Mouse (Mus musculus) CH12.LX (cell line): ENCODE results near the gene Cct2.

ENCODE experiments used
- CHD1 ChIP-seq: IDR thresholded peaks from 2 replicates; pipeline ENCODE4 v1.6.1; 2012; ENCODE audit warnings: low read depth, low read length, improper control_type of control experiment, inconsistent platforms
- CTCF ChIP-seq, 2 experiments: IDR thresholded peaks in 1 of 2; conservative IDR thresholded peaks in 1 of 2; 2 replicates each; pipeline ENCODE4 v1.5.1; 2011 to 2012; ENCODE audit warnings: low read depth in 2 of 2, low read length in 2 of 2, improper control_type of control experiment in 1 of 2, inconsistent platforms in 1 of 2, mild to moderate bottlenecking in 1 of 2, moderate library complexity in 1 of 2
- HCFC1 ChIP-seq: IDR thresholded peaks from 2 replicates; pipeline ENCODE4 v1.6.1; 2012; ENCODE audit warnings: low read depth, mild to moderate bottlenecking, inconsistent platforms, low read length, improper control_type of control experiment
- MAX ChIP-seq: IDR thresholded peaks from 2 replicates; pipeline ENCODE4 v1.6.1; 2011; ENCODE audit warnings: low read length, improper control_type of control experiment
- NRF1 ChIP-seq: IDR thresholded peaks from 2 replicates; pipeline ENCODE4 v1.6.1; 2014; ENCODE audit warnings: low read depth, mild to moderate bottlenecking, inconsistent platforms, low read length, improper control_type of control experiment, moderate library complexity
- PAX5 ChIP-seq: IDR thresholded peaks from 2 replicates; pipeline ENCODE4 v1.6.1; 2012; ENCODE audit warnings: low read length, inconsistent platforms, mixed read lengths
- POLR2A ChIP-seq: IDR thresholded peaks from 2 replicates; pipeline ENCODE4 v1.6.1; 2011; ENCODE audit warnings: low read depth, mild to moderate bottlenecking, improper control_type of control experiment, low read length
- TCF12 ChIP-seq: IDR thresholded peaks from 2 replicates; pipeline ENCODE4 v1.6.1; 2014; ENCODE audit warnings: low read depth, mild to moderate bottlenecking, inconsistent platforms, low read length, improper control_type of control experiment
- UBTF ChIP-seq: IDR thresholded peaks from 2 replicates; pipeline ENCODE4 v1.6.1; 2012; ENCODE audit warnings: low read depth, mild to moderate bottlenecking, inconsistent platforms, low read length, improper control_type of control experiment, moderate library complexity
- USF2 ChIP-seq: conservative IDR thresholded peaks from 2 replicates; pipeline ENCODE4 v1.6.1; 2011; ENCODE audit warnings: low read depth, low read length, improper control_type of control experiment
- ZKSCAN1 ChIP-seq: IDR thresholded peaks from 2 replicates; pipeline ENCODE4 v1.6.1; 2012; ENCODE audit warnings: low read depth, inconsistent platforms, low read length, improper control_type of control experiment, borderline replicate concordance
- ZMIZ1 ChIP-seq: IDR thresholded peaks from 2 replicates; pipeline ENCODE4 v1.6.1; 2012; ENCODE audit warnings: low read depth, mild to moderate bottlenecking, inconsistent platforms, low read length, improper control_type of control experiment
- ZNF384 ChIP-seq: IDR thresholded peaks from 2 replicates; pipeline ENCODE4 v1.6.1; 2012; ENCODE audit warnings: low read depth, low read length, improper control_type of control experiment, inconsistent platforms

- TF ChIP-seq POLR2A = no peak
- TF ChIP-seq CHD1 = no peak
- no peak for TF ChIP-seq CTCF (conservative IDR thresholded peaks at IDR 0.05 in 1 of 2, IDR thresholded peaks at IDR 0.05 in 1 of 2; ENCODE audit: low read depth in 2 of 2, low read length in 2 of 2)
- TF ChIP-seq ZNF384 = no peak
- no peak for TF ChIP-seq TCF12
- no peak for TF ChIP-seq MAX
- no peak for TF ChIP-seq HCFC1
- TF ChIP-seq UBTF = no peak
- no peak for TF ChIP-seq PAX5
- no peak for TF ChIP-seq ZMIZ1
- TF ChIP-seq USF2 = no peak
- no peak for TF ChIP-seq NRF1
- TF ChIP-seq ZKSCAN1 = no peak
Measured at GRCm38 (mm10) chr10:117049961-117050597, 13.5 kb downstream of the Cct2 start.
